Mouse (Mus musculus) granulocyte monocyte progenitor cell, adult 5-6 weeks (primary cell): Measurements from ENCODE around the gene Fitm1. TPM values are rescaled to one million over a fixed set of nuclear protein-coding genes. Genes with fewer than 3 reads are reported as not detected.

Experiments used
- total RNA-seq, 2 experiments: library from RNA; stranded (forward) in 1 of 2; stranded (reverse) in 1 of 2; fragments of 200-712, 200-1000 nt in 1 of 2; fragments of >200 nt in 1 of 2; fragmentation: Nextera tagmentation in 1 of 2; gene quantifications; 2 replicates each; pipeline ENCODE4 v1.2.3; 2014 to 2017

The Fitm1 gene
- total RNA-seq, 2 experiments from 2014 or later = 2.4 TPM; not detected in 1

Other genes with a start within 250 kb of the Fitm1 start
Only the 30 nearest of the 31 such genes appear.
- gene Dhrs4, start 96.9 kb upstream of the Fitm1 start, total RNA-seq (2014; fragmentation: Nextera tagmentation) = 47.9 and 63.5 TPM in 2 replicates
- gene Dhrs4, start 96.9 kb upstream of the Fitm1 start, total RNA-seq (2017) = 50.5 and 61.6 TPM in 2 replicates
- not detected in 2 replicates for gene Carmil3, start 85.0 kb upstream of the Fitm1 start, total RNA-seq (2014; fragmentation: Nextera tagmentation)
- not detected in 2 replicates for gene Carmil3, start 85.0 kb upstream of the Fitm1 start, total RNA-seq (2017)
- not detected in 2 replicates for gene Cpne6, start 65.2 kb upstream of the Fitm1 start, total RNA-seq (2014; fragmentation: Nextera tagmentation)
- not detected in 2 replicates for gene Cpne6, start 65.2 kb upstream of the Fitm1 start, total RNA-seq (2017)
- not detected in 2 replicates for gene Nrl, start 50.6 kb upstream of the Fitm1 start, total RNA-seq (2014; fragmentation: Nextera tagmentation)
- not detected in 2 replicates for gene Nrl, start 50.6 kb upstream of the Fitm1 start, total RNA-seq (2017)
- 29.0 and 38.0 TPM in 2 replicates for gene Pck2, start 35.4 kb upstream of the Fitm1 start, total RNA-seq (2014; fragmentation: Nextera tagmentation)
- gene Pck2, start 35.4 kb upstream of the Fitm1 start, total RNA-seq (2017) = 37.2 TPM in 2 replicates
- 50.5 and 65.3 TPM in 2 replicates for gene Dcaf11, start 15.6 kb upstream of the Fitm1 start, total RNA-seq (2014; fragmentation: Nextera tagmentation)
- 58.3 and 58.7 TPM in 2 replicates for gene Dcaf11, start 15.6 kb upstream of the Fitm1 start, total RNA-seq (2017)
- gene A730061H03Rik, start 15.2 kb upstream of the Fitm1 start, total RNA-seq (2014; fragmentation: Nextera tagmentation) = 1.9 TPM in 1 of 2 replicates, not detected in the other
- gene A730061H03Rik, start 15.2 kb upstream of the Fitm1 start, total RNA-seq (2017) = 1.0 TPM in 1 of 2 replicates, not detected in the other
- gene Psme1, start 2.5 kb downstream of the Fitm1 start, total RNA-seq (2014; fragmentation: Nextera tagmentation) = 534 and 592 TPM in 2 replicates
- 280 and 325 TPM in 2 replicates for gene Psme1, start 2.5 kb downstream of the Fitm1 start, total RNA-seq (2017)
- 0.85 TPM in 1 of 2 replicates, not detected in the other for gene Emc9, start 9.7 kb downstream of the Fitm1 start, total RNA-seq (2014; fragmentation: Nextera tagmentation)
- gene Emc9, start 9.7 kb downstream of the Fitm1 start, total RNA-seq (2017) = 2.1 and 5.1 TPM in 2 replicates
- gene Psme2, start 15.5 kb downstream of the Fitm1 start, total RNA-seq (2014; fragmentation: Nextera tagmentation) = 330 and 352 TPM in 2 replicates
- gene Psme2, start 15.5 kb downstream of the Fitm1 start, total RNA-seq (2017) = 225 and 247 TPM in 2 replicates
- 20.1 and 21.9 TPM in 2 replicates for gene Rnf31, start 16.1 kb downstream of the Fitm1 start, total RNA-seq (2014; fragmentation: Nextera tagmentation)
- gene Rnf31, start 16.1 kb downstream of the Fitm1 start, total RNA-seq (2017) = 9.1 and 19.8 TPM in 2 replicates
- gene Irf9, start 28.0 kb downstream of the Fitm1 start, total RNA-seq (2014; fragmentation: Nextera tagmentation) = 23.4 and 31.2 TPM in 2 replicates
- 21.9 and 27.4 TPM in 2 replicates for gene Irf9, start 28.0 kb downstream of the Fitm1 start, total RNA-seq (2017)
- gene Rec8, start 42.4 kb downstream of the Fitm1 start, total RNA-seq (2014; fragmentation: Nextera tagmentation) = 1.0 TPM in 1 of 2 replicates, not detected in the other
- gene Rec8, start 42.4 kb downstream of the Fitm1 start, total RNA-seq (2017) = 0.26 TPM in 1 of 2 replicates, not detected in the other
- gene Ipo4, start 60.3 kb downstream of the Fitm1 start, total RNA-seq (2014; fragmentation: Nextera tagmentation) = 47.3 and 49.7 TPM in 2 replicates
- 14.3 and 25.5 TPM in 2 replicates for gene Ipo4, start 60.3 kb downstream of the Fitm1 start, total RNA-seq (2017)
- gene Gm49378, start 62.3 kb downstream of the Fitm1 start, total RNA-seq (2014; fragmentation: Nextera tagmentation) = 8.5 and 9.1 TPM in 2 replicates
- 3.5 and 4.0 TPM in 2 replicates for gene Gm49378, start 62.3 kb downstream of the Fitm1 start, total RNA-seq (2017)
- 35.0 and 59.0 TPM in 2 replicates for gene Tm9sf1, start 68.2 kb downstream of the Fitm1 start, total RNA-seq (2014; fragmentation: Nextera tagmentation)
- 48.6 and 52.9 TPM in 2 replicates for gene Tm9sf1, start 68.2 kb downstream of the Fitm1 start, total RNA-seq (2017)
- gene Tssk4, start 74.6 kb downstream of the Fitm1 start, total RNA-seq (2014; fragmentation: Nextera tagmentation) = 3.0 TPM in 1 of 2 replicates, not detected in the other
- gene Tssk4, start 74.6 kb downstream of the Fitm1 start, total RNA-seq (2017) = 1.1 TPM in 1 of 2 replicates, not detected in the other
- gene Mdp1, start 84.9 kb downstream of the Fitm1 start, total RNA-seq (2014; fragmentation: Nextera tagmentation) = 22.9 and 29.3 TPM in 2 replicates
- gene Mdp1, start 84.9 kb downstream of the Fitm1 start, total RNA-seq (2017) = 21.5 and 22.6 TPM in 2 replicates
- gene Gmpr2, start 96.3 kb downstream of the Fitm1 start, total RNA-seq (2014; fragmentation: Nextera tagmentation) = 33.9 and 37.7 TPM in 2 replicates
- gene Gmpr2, start 96.3 kb downstream of the Fitm1 start, total RNA-seq (2017) = 47.1 and 57.0 TPM in 2 replicates
- gene Nedd8, start 96.5 kb downstream of the Fitm1 start, total RNA-seq (2014; fragmentation: Nextera tagmentation) = 364 and 474 TPM in 2 replicates
- 274 and 353 TPM in 2 replicates for gene Nedd8, start 96.5 kb downstream of the Fitm1 start, total RNA-seq (2017)
- gene Tinf2, start 106.2 kb downstream of the Fitm1 start, total RNA-seq (2014; fragmentation: Nextera tagmentation) = 19.0 and 24.0 TPM in 2 replicates
- 25.7 and 27.0 TPM in 2 replicates for gene Tinf2, start 106.2 kb downstream of the Fitm1 start, total RNA-seq (2017)
- 0.85 and 1.8 TPM in 2 replicates for gene Tgm1, start 138.3 kb downstream of the Fitm1 start, total RNA-seq (2014; fragmentation: Nextera tagmentation)
- 1.4 and 4.3 TPM in 2 replicates for gene Tgm1, start 138.3 kb downstream of the Fitm1 start, total RNA-seq (2017)
- 17.9 and 20.4 TPM in 2 replicates for gene Rabggta, start 146.6 kb downstream of the Fitm1 start, total RNA-seq (2014; fragmentation: Nextera tagmentation)
- gene Rabggta, start 146.6 kb downstream of the Fitm1 start, total RNA-seq (2017) = 8.5 and 12.8 TPM in 2 replicates
- gene Dhrs1, start 170.1 kb downstream of the Fitm1 start, total RNA-seq (2014; fragmentation: Nextera tagmentation) = 54.7 and 67.7 TPM in 2 replicates
- gene Dhrs1, start 170.1 kb downstream of the Fitm1 start, total RNA-seq (2017) = 18.0 and 30.7 TPM in 2 replicates
- gene Nop9, start 170.1 kb downstream of the Fitm1 start, total RNA-seq (2014; fragmentation: Nextera tagmentation) = 30.9 and 36.6 TPM in 2 replicates
- gene Nop9, start 170.1 kb downstream of the Fitm1 start, total RNA-seq (2017) = 35.7 and 38.6 TPM in 2 replicates
- not detected in 2 replicates for gene Cideb, start 182.8 kb downstream of the Fitm1 start, total RNA-seq (2014; fragmentation: Nextera tagmentation)
- not detected in 2 replicates for gene Cideb, start 182.8 kb downstream of the Fitm1 start, total RNA-seq (2017)
- 0.56 and 2.1 TPM in 2 replicates for gene Ltb4r2, start 185.8 kb downstream of the Fitm1 start, total RNA-seq (2014; fragmentation: Nextera tagmentation)
- gene Ltb4r2, start 185.8 kb downstream of the Fitm1 start, total RNA-seq (2017) = 0.34 TPM in 1 of 2 replicates, not detected in the other
- 19.4 and 23.3 TPM in 2 replicates for gene Ltb4r1, start 190.3 kb downstream of the Fitm1 start, total RNA-seq (2014; fragmentation: Nextera tagmentation)
- 19.8 and 25.8 TPM in 2 replicates for gene Ltb4r1, start 190.3 kb downstream of the Fitm1 start, total RNA-seq (2017)
- not detected in 2 replicates for gene Adcy4, start 208.5 kb downstream of the Fitm1 start, total RNA-seq (2014; fragmentation: Nextera tagmentation)
- not detected in 2 replicates for gene Adcy4, start 208.5 kb downstream of the Fitm1 start, total RNA-seq (2017)
- gene Ripk3, start 213.2 kb downstream of the Fitm1 start, total RNA-seq (2014; fragmentation: Nextera tagmentation) = 104 and 157 TPM in 2 replicates
- gene Ripk3, start 213.2 kb downstream of the Fitm1 start, total RNA-seq (2017) = 40.9 and 42.4 TPM in 2 replicates